Mouse (Mus musculus) hindbrain, embryonic 14.5 days (tissue): ENCODE results near the gene Rpp40. TPM values are rescaled to one million over a fixed set of nuclear protein-coding genes. Genes with fewer than 3 reads are reported as not detected.

Source experiments
- ATAC-seq: fragments of 200-750 bp; cut with Nextera tagmentation; 2 replicates; pipeline ENCODE4 v1.8.0; 2017; ENCODE audit warnings: moderate number of reproducible peaks, mild to moderate bottlenecking, moderate TSS enrichment, moderate library complexity; ENCODE audit not compliant: low FRiP score
- DNase-seq: peaks from one replicate; pipeline ENCODE4 v3.0.0-alpha.2; 2015; ENCODE audit warnings: low spot score
- H3K27ac ChIP-seq: fragments of 300-500 bp; sonication (generic); 2 replicates; pipeline ENCODE4 v1.5.1; 2014; ENCODE audit warnings: mild to moderate bottlenecking, moderate library complexity
- H3K27me3 ChIP-seq: fragments of 300-500 bp; sonication (generic); 2 replicates; pipeline ENCODE4 v1.6.1; 2014; ENCODE audit warnings: mild to moderate bottlenecking, low read length, mixed read lengths; ENCODE audit not compliant: control insufficient read depth, insufficient read depth
- H3K36me3 ChIP-seq: fragments of 300-500 bp; sonication (generic); replicated peaks from 2 replicates; pipeline ENCODE4 v1.6.1; 2014; ENCODE audit not compliant: control insufficient read depth, insufficient read depth
- H3K4me1 ChIP-seq: fragments of 300-500 bp; sonication (generic); replicated peaks from 2 replicates; pipeline ENCODE4 v1.6.1; 2014; ENCODE audit warnings: antibody characterized with exemption, low read length, mixed read lengths; ENCODE audit not compliant: control insufficient read depth, insufficient read depth
- H3K4me2 ChIP-seq: fragments of 300-500 bp; sonication (generic); replicated peaks from 2 replicates; pipeline ENCODE4 v1.6.1; 2014; ENCODE audit warnings: mild to moderate bottlenecking, moderate library complexity
- H3K4me3 ChIP-seq: fragments of 300-500 bp; sonication (generic); replicated peaks from 2 replicates; pipeline ENCODE4 v1.5.1; 2014; ENCODE audit warnings: mild to moderate bottlenecking, low read length
- H3K9ac ChIP-seq: fragments of 300-500 bp; sonication (generic); 2 replicates; pipeline ENCODE4 v1.6.1; 2014
- H3K9me3 ChIP-seq: fragments of 300-500 bp; sonication (generic); 2 replicates; pipeline ENCODE4 v1.6.1; 2016; ENCODE audit warnings: low read length; ENCODE audit not compliant: control insufficient read depth
- WGBS: fragments of 180-500 bp; shearing (Covaris S2); extraction: QIAGEN DNeasy Blood & Tissue Kit; methylation state at CpG from one replicate; pipeline ENCODE4 v1.1.7; 2014; 5-methylcytosine and 5-hydroxymethylcytosine counted together
- polyA plus RNA-seq: library from polyadenylated mRNA; unstranded; fragments of >200 nt; fragmentation: Nextera tagmentation; extraction: Ambion mirVana; gene quantifications from 2 replicates; pipeline ENCODE4 v1.2.1, GENCODE M21; 2014

Rpp40 gene
- 7.3 and 8.3 TPM in 2 replicates for polyA plus RNA-seq

GRCm38 (mm10) chr13:35905879-35906481 is at the start of gene Rpp40:
Gene Rpp40, minus strand, starts transcription at chr13:35906359.
- Histone ChIP-seq H3K4me1 (no peaks in the 10 kb centered on the region), H3K4me3 (peak within 1 kb of the TSS; percentile 43), H3K9ac (peak within 1 kb of the TSS; percentile 53), H3K36me3 (no peaks in the 10 kb centered on the region), H3K27me3 (no peaks in the 10 kb centered on the region), H3K9me3 (no peaks in the 10 kb centered on the region), H3K27ac (no peak within 1 kb of the TSS), H3K4me2 (peak within 1 kb of the TSS; percentile 76)
- 0% methylated on average over 35 of the region's 35 CpGs for WGBS
- peak; percentile 100 for ATAC-seq
- DNase-seq, result peak; percentile 89

- Histone ChIP-seq H3K36me3 (no peaks in the 10 kb centered on the region), H3K4me1 (no peaks in the 10 kb centered on the region), H3K4me2 (no peak overlapping the region), H3K27ac (no peak overlapping the region), H3K27me3 (no peaks in the 10 kb centered on the region), H3K9ac (no peak overlapping the region), H3K9me3 (no peaks in the 10 kb centered on the region), H3K4me3 (no peak overlapping the region)
- ATAC-seq, result no peak
- DNase-seq, result no peak
- 84% methylated on average over 17 of the region's 17 CpGs for WGBS
These were observed 43.8 kb upstream of the Rpp40 start for GRCm38 (mm10) chr13:35949814-35950455.

DNA sequence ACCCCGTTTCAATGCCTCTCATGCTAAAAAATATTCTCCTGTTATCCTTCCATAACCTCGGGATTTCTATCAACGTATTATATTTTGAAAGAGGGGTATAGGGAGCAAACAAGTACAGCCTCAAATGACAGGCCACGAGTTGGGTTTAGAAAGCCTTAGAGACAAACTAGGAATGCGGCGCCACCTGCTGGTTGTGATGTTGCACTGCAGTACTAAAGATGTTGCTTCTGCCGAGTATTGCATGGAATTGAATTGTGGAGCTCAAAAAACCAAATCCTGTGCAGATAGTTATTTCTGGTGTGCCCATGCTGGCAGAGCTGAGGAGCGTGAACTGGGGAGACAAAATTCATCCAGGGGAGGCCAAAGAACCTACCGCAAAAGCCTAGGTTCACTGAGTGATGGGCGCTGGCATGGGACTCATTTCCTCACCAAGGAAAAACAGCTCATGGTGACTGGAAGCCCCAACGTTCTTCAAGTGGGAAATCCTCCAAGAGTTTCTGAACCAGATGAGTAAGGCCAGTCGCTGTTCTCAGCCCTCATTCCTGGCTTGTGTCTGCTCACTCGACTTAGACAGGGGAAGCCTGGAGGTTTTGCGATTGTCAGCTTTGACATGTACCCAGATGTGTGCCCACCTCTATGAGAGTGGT is 41.3 kb upstream of the Rpp40 start:
- H3K4me2 ChIP-seq, result no peak overlapping the region
- 23% methylated on average over 14 of the region's 14 CpGs for WGBS
- no peaks in the 10 kb centered on the region for H3K9me3 ChIP-seq
- no peaks in the 10 kb centered on the region for H3K4me1 ChIP-seq
- ATAC-seq (peak; percentile 60), DNase-seq (peak; percentile 90)
- no peak overlapping the region for H3K9ac ChIP-seq
- H3K27me3 ChIP-seq, result no peaks in the 10 kb centered on the region
- H3K27ac ChIP-seq, result no peak overlapping the region
- H3K36me3 ChIP-seq, result no peaks in the 10 kb centered on the region
- no peak overlapping the region for H3K4me3 ChIP-seq

GRCm38 (mm10) chr13:35946659-35947353 is 40.6 kb upstream of the Rpp40 start:
- H3K9me3 ChIP-seq, result no peaks in the 10 kb centered on the region
- no peak overlapping the region for H3K4me2 ChIP-seq
- no peak overlapping the region for H3K4me3 ChIP-seq
- 77% methylated on average over 20 of the region's 20 CpGs for WGBS
- DNase-seq (no peak), ATAC-seq (peak; percentile 31; the same call in 1 of the 2 replicates)
- H3K36me3 ChIP-seq, result no peaks in the 10 kb centered on the region
- H3K9ac ChIP-seq, result no peak overlapping the region
- H3K4me1 ChIP-seq, result no peaks in the 10 kb centered on the region
- no peaks in the 10 kb centered on the region for H3K27me3 ChIP-seq
- H3K27ac ChIP-seq, result no peak overlapping the region

DNA sequence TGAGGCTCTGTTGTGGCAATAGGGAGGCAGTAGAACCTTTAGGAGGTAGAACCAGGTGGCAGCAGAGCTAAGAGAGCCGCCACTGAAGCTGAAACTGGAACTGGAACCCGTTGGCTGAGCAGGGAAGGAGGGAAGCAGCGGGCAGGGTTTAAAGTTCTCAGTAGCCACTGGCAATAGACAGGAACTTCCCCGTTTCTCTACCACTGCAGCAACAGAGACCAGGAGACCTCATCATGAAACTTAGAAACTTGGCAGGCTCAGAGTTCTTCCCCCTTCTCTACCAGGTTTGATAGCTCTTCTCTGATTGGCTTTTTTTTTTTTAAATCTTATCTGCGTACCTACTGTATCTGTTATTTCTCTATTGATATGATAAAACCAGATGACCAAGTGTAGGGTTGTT is 34.8 kb upstream of the Rpp40 start:
- Histone ChIP-seq H3K9ac (no peak overlapping the region), H3K27ac (no peak overlapping the region), H3K36me3 (no peaks in the 10 kb centered on the region), H3K4me3 (no peak overlapping the region), H3K4me2 (no peak overlapping the region), H3K27me3 (no peaks in the 10 kb centered on the region), H3K4me1 (no peaks in the 10 kb centered on the region), H3K9me3 (no peaks in the 10 kb centered on the region)
- 85% methylated on average over 5 of the region's 5 CpGs for WGBS
- DNase-seq, result no peak
- ATAC-seq, result no peak

GRCm38 (mm10) chr13:35939871-35940665 is 33.9 kb upstream of the Rpp40 start:
- no peaks in the 10 kb centered on the region for H3K27me3 ChIP-seq
- no peak overlapping the region for H3K27ac ChIP-seq
- DNase-seq (no peak), ATAC-seq (no peak)
- 71% methylated on average over 18 of the region's 18 CpGs for WGBS
- H3K4me2 ChIP-seq, result no peak overlapping the region
- no peaks in the 10 kb centered on the region for H3K36me3 ChIP-seq
- H3K9me3 ChIP-seq, result peaks cover 5% of the 10 kb centered on the region; the same call in 1 of the 2 replicates
- H3K9ac ChIP-seq, result no peak overlapping the region
- H3K4me3 ChIP-seq, result no peak overlapping the region
- no peaks in the 10 kb centered on the region for H3K4me1 ChIP-seq

DNA sequence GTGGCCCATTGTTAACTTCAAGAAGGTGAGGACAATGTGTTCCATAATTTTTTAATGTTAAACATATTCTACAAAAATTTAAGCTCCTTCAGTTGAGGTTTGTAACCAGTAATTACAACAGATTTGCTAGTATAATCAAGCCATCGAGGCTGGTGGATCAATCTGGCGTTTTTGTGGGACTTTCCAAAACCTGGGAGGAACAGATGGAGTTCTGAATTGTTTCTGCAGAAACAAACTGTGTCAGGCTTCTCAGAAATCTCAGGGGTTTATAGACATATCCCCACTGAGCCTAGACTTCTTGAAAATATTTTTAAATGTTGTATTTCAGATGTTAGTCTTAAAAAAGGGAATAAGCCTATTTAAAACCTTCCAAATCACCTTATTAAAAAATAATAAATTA is 31.8 kb upstream of the Rpp40 start:
- no peak overlapping the region for H3K9ac ChIP-seq
- no peak for DNase-seq
- 81% methylated on average over 2 of the region's 2 CpGs for WGBS

DNA sequence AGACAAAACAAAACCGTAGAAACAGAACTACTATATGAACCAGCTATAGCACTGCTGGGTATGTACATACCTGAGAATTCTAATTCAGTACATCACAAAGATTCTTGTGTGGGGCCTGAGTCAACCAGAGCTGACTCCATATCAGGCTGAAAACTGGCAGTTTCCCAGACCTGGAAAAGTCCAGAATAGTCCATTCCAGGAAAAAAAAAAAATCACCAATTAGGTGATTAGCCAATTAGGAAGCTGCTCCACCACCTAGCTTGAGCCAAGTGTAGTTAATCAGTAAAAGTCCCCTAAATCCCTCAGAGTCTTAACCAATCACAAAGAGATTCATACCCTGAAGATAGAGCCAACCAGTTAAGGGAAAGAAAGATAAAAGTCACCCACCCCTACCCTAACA is 5.3 kb upstream of the Rpp40 start:
- WGBS, result 93% methylated on average over 1 of the region's 1 CpGs
- DNase-seq, result no peak
- Histone ChIP-seq H3K4me2 (no peak overlapping the region), H3K4me3 (no peak overlapping the region), H3K9ac (no peak overlapping the region), H3K4me1 (no peaks in the 10 kb centered on the region), H3K27me3 (no peaks in the 10 kb centered on the region), H3K27ac (no peak overlapping the region), H3K9me3 (no peaks in the 10 kb centered on the region), H3K36me3 (no peaks in the 10 kb centered on the region)
- ATAC-seq, result no peak

More for the DNA sequence above, 31.8 kb upstream of the Rpp40 start:
- peaks cover 11% of the 10 kb centered on the region; the same call in 1 of the 2 replicates for H3K9me3 ChIP-seq
- no peak overlapping the region for H3K4me3 ChIP-seq
- no peaks in the 10 kb centered on the region for H3K27me3 ChIP-seq
- no peak overlapping the region for H3K27ac ChIP-seq
- no peak for ATAC-seq
- no peak overlapping the region for H3K4me2 ChIP-seq
- no peaks in the 10 kb centered on the region for H3K4me1 ChIP-seq
- no peaks in the 10 kb centered on the region for H3K36me3 ChIP-seq
